Mouse (Mus musculus) hindbrain, embryonic 13.5 days (tissue): ENCODE results near the gene Bcap31. TPM values are rescaled to one million over a fixed set of nuclear protein-coding genes. Genes with fewer than 3 reads are reported as not detected.
A peak's percentile ranks its signal among the peaks of the same experiment; 100 is the strongest.

Source experiments
- ATAC-seq: fragments of 200-750 bp; cut with Nextera tagmentation; 2 replicates; pipeline ENCODE4 v1.8.0; 2017; ENCODE audit warnings: moderate TSS enrichment; ENCODE audit not compliant: low FRiP score
- H3K27ac ChIP-seq: fragments of 300-500 bp; sonication (generic); 2 replicates; pipeline ENCODE4 v1.5.1; 2015; ENCODE audit warnings: inconsistent platforms, mild to moderate bottlenecking, moderate library complexity
- H3K27me3 ChIP-seq: fragments of 300-500 bp; sonication (generic); 2 replicates; pipeline ENCODE4 v1.6.1; 2015; ENCODE audit warnings: mild to moderate bottlenecking, inconsistent platforms
- H3K36me3 ChIP-seq: fragments of 300-500 bp; sonication (generic); 2 replicates; pipeline ENCODE4 v1.6.1; 2015; ENCODE audit warnings: mild to moderate bottlenecking, inconsistent platforms
- H3K4me1 ChIP-seq: fragments of 300-500 bp; sonication (generic); replicated peaks from 2 replicates; pipeline ENCODE4 v1.6.1; 2015; ENCODE audit warnings: inconsistent platforms
- H3K4me2 ChIP-seq: fragments of 300-500 bp; sonication (generic); 2 replicates; pipeline ENCODE4 v1.6.1; 2015; ENCODE audit warnings: inconsistent platforms, mild to moderate bottlenecking, moderate library complexity
- H3K4me3 ChIP-seq: fragments of 300-500 bp; sonication (generic); 2 replicates; pipeline ENCODE4 v1.5.1; 2015; ENCODE audit warnings: mild to moderate bottlenecking, inconsistent platforms
- H3K9ac ChIP-seq: fragments of 300-500 bp; sonication (generic); 2 replicates; pipeline ENCODE4 v1.6.1; 2015; ENCODE audit warnings: mild to moderate bottlenecking, inconsistent platforms
- H3K9me3 ChIP-seq: fragments of 300-500 bp; sonication (generic); 2 replicates; pipeline ENCODE4 v1.6.1; 2016; ENCODE audit warnings: inconsistent platforms
- WGBS: fragments of 180-500 bp; shearing (Covaris S2); methylation state at CpG from one replicate; pipeline ENCODE4 v1.1.7; 2015; 5-methylcytosine and 5-hydroxymethylcytosine counted together
- polyA plus RNA-seq: library from polyadenylated mRNA; unstranded; fragments of >200 nt; fragmentation: Nextera tagmentation; extraction: Ambion mirVana; gene quantifications from 2 replicates; pipeline ENCODE4 v1.2.1, GENCODE M21; 2015

Gene Bcap31
- polyA plus RNA-seq, 1 experiment from 2014 or later: 138 TPM

GRCm38 (mm10) chrX:73673968-73674661 is 41.9 kb downstream of the Bcap31 start:
- Histone ChIP-seq H3K9me3 (no peaks in the 10 kb centered on the region), H3K4me2 (peak overlapping the region; percentile 69), H3K36me3 (peaks cover 23% of the 10 kb centered on the region), H3K4me3 (peak overlapping the region; percentile 60), H3K9ac (peak overlapping the region; percentile 87), H3K27ac (peak overlapping the region; percentile 35; the same call in 1 of the 2 replicates), H3K27me3 (no peaks in the 10 kb centered on the region), H3K4me1 (peaks cover 24% of the 10 kb centered on the region)
- 30% methylated on average over 20 of the region's 20 CpGs for WGBS
- ATAC-seq: peak; percentile 38

GRCm38 (mm10) chrX:73673619-73673967 is 42.4 kb downstream of the Bcap31 start:
- Histone ChIP-seq H3K4me3 (peak overlapping the region; percentile 60), H3K9me3 (no peaks in the 10 kb centered on the region), H3K27me3 (no peaks in the 10 kb centered on the region), H3K4me1 (peaks cover 24% of the 10 kb centered on the region), H3K27ac (peak overlapping the region; percentile 35; the same call in 1 of the 2 replicates), H3K9ac (peak overlapping the region; percentile 87), H3K36me3 (peaks cover 18% of the 10 kb centered on the region), H3K4me2 (peak overlapping the region; percentile 69)
- WGBS: 24% methylated on average over 26 of the region's 42 CpGs
- ATAC-seq: peak; percentile 37; the same call in 1 of the 2 replicates

- H3K36me3 ChIP-seq: peaks cover 13% of the 10 kb centered on the region
- H3K4me2 ChIP-seq: peak within 1 kb of the TSS; percentile 69
- peaks cover 24% of the 10 kb centered on the region for H3K4me1 ChIP-seq
- H3K27ac ChIP-seq: peak within 1 kb of the TSS; percentile 75
- H3K9ac ChIP-seq: peak within 1 kb of the TSS; percentile 87
- H3K27me3 ChIP-seq: no peaks in the 10 kb centered on the region
- H3K9me3 ChIP-seq: no peaks in the 10 kb centered on the region
- peak; percentile 79 for ATAC-seq
- H3K4me3 ChIP-seq: peak within 1 kb of the TSS; percentile 60
- 10% methylated on average over 19 of the region's 72 CpGs for WGBS
Observed at GRCm38 (mm10) chrX:73672879-73673618, 42.9 kb downstream of the Bcap31 start, which contains the start of gene Slc6a8. TSS of gene Slc6a8 (plus strand) at chrX:73673150.

GRCm38 (mm10) chrX:73672031-73672431 is 43.9 kb downstream of the Bcap31 start:
- WGBS: 64% methylated on average over 4 of the region's 4 CpGs
- H3K36me3 ChIP-seq: peaks cover 6% of the 10 kb centered on the region
- H3K9me3 ChIP-seq: no peaks in the 10 kb centered on the region
- no peak for ATAC-seq
- peaks cover 24% of the 10 kb centered on the region for H3K4me1 ChIP-seq
- H3K4me3 ChIP-seq: no peak overlapping the region
- no peak overlapping the region for H3K9ac ChIP-seq
- H3K27ac ChIP-seq: no peak overlapping the region
- no peaks in the 10 kb centered on the region for H3K27me3 ChIP-seq
- no peak overlapping the region for H3K4me2 ChIP-seq

- H3K36me3 ChIP-seq: no peaks in the 10 kb centered on the region
- no peak for ATAC-seq
- no peak overlapping the region for H3K27ac ChIP-seq
- H3K9ac ChIP-seq: no peak overlapping the region
- no peaks in the 10 kb centered on the region for H3K9me3 ChIP-seq
- H3K4me2 ChIP-seq: no peak overlapping the region
- no peaks in the 10 kb centered on the region for H3K27me3 ChIP-seq
- peaks cover 11% of the 10 kb centered on the region for H3K4me1 ChIP-seq
- H3K4me3 ChIP-seq: no peak overlapping the region
Observed at GRCm38 (mm10) chrX:73663143-73663542, 52.8 kb downstream of the Bcap31 start.

GRCm38 (mm10) chrX:73660284-73660665 is 55.7 kb downstream of the Bcap31 start:
- Histone ChIP-seq H3K27ac (peak overlapping the region; percentile 74), H3K4me2 (peak overlapping the region; percentile 58), H3K9me3 (no peaks in the 10 kb centered on the region), H3K9ac (peak overlapping the region; percentile 75), H3K27me3 (no peaks in the 10 kb centered on the region), H3K4me1 (peaks cover 14% of the 10 kb centered on the region), H3K36me3 (peaks cover 6% of the 10 kb centered on the region; the same call in 1 of the 2 replicates), H3K4me3 (peak overlapping the region; percentile 53)
- no peak for ATAC-seq
- 50% methylated on average over 3 of the region's 3 CpGs for WGBS

- H3K4me2 ChIP-seq: peak within 1 kb of the TSS; percentile 58
- H3K27me3 ChIP-seq: no peaks in the 10 kb centered on the region
- H3K4me3 ChIP-seq: peak within 1 kb of the TSS; percentile 53
- H3K9ac ChIP-seq: peak within 1 kb of the TSS; percentile 75
- 10% methylated on average over 31 of the region's 57 CpGs for WGBS
- peaks cover 14% of the 10 kb centered on the region for H3K4me1 ChIP-seq
- H3K27ac ChIP-seq: peak within 1 kb of the TSS; percentile 74
- peak; percentile 79 for ATAC-seq
- H3K36me3 ChIP-seq: peaks cover 6% of the 10 kb centered on the region; the same call in 1 of the 2 replicates
- no peaks in the 10 kb centered on the region for H3K9me3 ChIP-seq
Observed at GRCm38 (mm10) chrX:73659575-73660283, 56.2 kb downstream of the Bcap31 start, which contains the start of gene Pnck. TSS of gene Pnck (minus strand) at chrX:73660117.

- peak overlapping the region; percentile 75 for H3K9ac ChIP-seq
Observed at GRCm38 (mm10) chrX:73658936-73659574, 56.9 kb downstream of the Bcap31 start.

GRCm38 (mm10) chrX:73658391-73658790 is 57.6 kb downstream of the Bcap31 start:
- H3K27me3 ChIP-seq: no peaks in the 10 kb centered on the region
- 24% methylated on average over 7 of the region's 7 CpGs for WGBS
- H3K36me3 ChIP-seq: peaks cover 6% of the 10 kb centered on the region; the same call in 1 of the 2 replicates
- no peak overlapping the region for H3K27ac ChIP-seq
- ATAC-seq: no peak
- H3K9ac ChIP-seq: 0 out of 2 replicates have a peak overlapping the region, but pooled peaks have one; percentile 75
- H3K4me1 ChIP-seq: peaks cover 14% of the 10 kb centered on the region
- peak overlapping the region; percentile 58 for H3K4me2 ChIP-seq
- H3K9me3 ChIP-seq: no peaks in the 10 kb centered on the region
- peak overlapping the region; percentile 53 for H3K4me3 ChIP-seq

More at GRCm38 (mm10) chrX:73658936-73659574, 56.9 kb downstream of the Bcap31 start:
- peaks cover 6% of the 10 kb centered on the region; the same call in 1 of the 2 replicates for H3K36me3 ChIP-seq
- H3K4me3 ChIP-seq: peak overlapping the region; percentile 53
- H3K4me1 ChIP-seq: peaks cover 14% of the 10 kb centered on the region
- 50% methylated on average over 13 of the region's 13 CpGs for WGBS
- peak overlapping the region; percentile 74 for H3K27ac ChIP-seq
- H3K9me3 ChIP-seq: no peaks in the 10 kb centered on the region
- ATAC-seq: peak; percentile 54
- peak overlapping the region; percentile 58 for H3K4me2 ChIP-seq
- no peaks in the 10 kb centered on the region for H3K27me3 ChIP-seq

GRCm38 (mm10) chrX:73655529-73655928 is 60.4 kb downstream of the Bcap31 start:
- 78% methylated on average over 3 of the region's 3 CpGs for WGBS
- H3K4me1 ChIP-seq: peaks cover 13% of the 10 kb centered on the region
- ATAC-seq: no peak

GRCm38 (mm10) chrX:73654177-73654576 is 61.8 kb downstream of the Bcap31 start:
- WGBS: 11% methylated on average over 6 of the region's 6 CpGs

More at GRCm38 (mm10) chrX:73655529-73655928, 60.4 kb downstream of the Bcap31 start:
- no peak overlapping the region for H3K27ac ChIP-seq
- H3K27me3 ChIP-seq: no peaks in the 10 kb centered on the region
- no peaks in the 10 kb centered on the region for H3K9me3 ChIP-seq
- peaks cover 6% of the 10 kb centered on the region; the same call in 1 of the 2 replicates for H3K36me3 ChIP-seq
- no peak overlapping the region for H3K4me2 ChIP-seq
- H3K9ac ChIP-seq: no peak overlapping the region
- H3K4me3 ChIP-seq: no peak overlapping the region

More at GRCm38 (mm10) chrX:73654177-73654576, 61.8 kb downstream of the Bcap31 start:
- Histone ChIP-seq H3K9me3 (no peaks in the 10 kb centered on the region), H3K27me3 (no peaks in the 10 kb centered on the region), H3K27ac (no peak overlapping the region), H3K9ac (no peak overlapping the region), H3K4me3 (no peak overlapping the region), H3K4me1 (peaks cover 10% of the 10 kb centered on the region), H3K36me3 (peaks cover 6% of the 10 kb centered on the region; the same call in 1 of the 2 replicates), H3K4me2 (no peak overlapping the region)
- ATAC-seq: peak; percentile 55; the same call in 1 of the 2 replicates
